Mouse (Mus musculus): Measurements from ENCODE around the gene Elac2. TPM values are rescaled to one million over a fixed set of nuclear protein-coding genes. Genes with fewer than 3 reads are reported as not detected.

Elac2 gene
- polyA plus RNA-seq (2014; fragmentation: Nextera tagmentation; extraction: Ambion mirVana): 38.7 and 43.5 TPM in 2 replicates

DNA sequence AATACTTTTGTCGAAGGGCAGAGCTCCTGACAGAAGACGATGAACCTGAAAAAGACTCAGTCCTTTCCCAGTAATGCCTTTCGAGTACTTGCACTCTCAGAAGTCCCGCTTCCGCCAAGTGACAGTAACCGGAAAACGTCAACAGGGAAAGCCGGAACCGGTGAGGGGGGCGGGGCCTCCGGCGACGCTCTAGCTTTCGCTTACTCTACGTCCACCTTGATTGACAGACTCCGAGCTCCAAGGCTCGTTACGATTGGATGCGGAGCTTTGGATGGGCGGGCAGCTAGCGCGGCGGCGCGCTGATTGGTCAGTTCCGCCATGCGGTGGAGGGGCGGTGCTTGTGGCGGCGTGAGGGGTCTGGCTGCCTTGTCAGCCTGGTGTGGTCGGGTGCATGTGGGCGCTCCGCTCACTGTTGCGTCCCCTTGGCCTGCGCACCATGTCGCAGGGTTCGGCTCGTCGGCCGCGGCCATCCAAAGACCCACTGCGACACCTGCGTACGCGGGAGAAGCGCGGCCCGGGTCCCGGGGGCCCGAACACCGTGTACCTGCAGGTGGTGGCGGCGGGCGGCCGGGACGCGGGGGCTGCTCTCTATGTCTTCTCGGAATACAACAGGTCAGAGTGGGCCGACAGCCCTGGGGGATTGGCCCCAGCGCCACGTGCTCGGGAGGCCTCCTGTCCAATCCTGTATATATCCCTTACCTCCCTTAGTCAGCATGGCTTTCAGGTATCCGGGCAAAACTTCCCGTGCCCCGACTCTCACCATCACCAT, at the start of gene Elac2:
Gene Elac2, plus strand, starts transcription at position 319 of the 769 bp plus-strand sequence.
- no peaks in the 10 kb centered on the region for H3K27me3 ChIP-seq (ENCODE audit: control insufficient read depth, insufficient read depth, low read length)
- no peaks in the 10 kb centered on the region for H3K9me3 ChIP-seq (ENCODE audit: control insufficient read depth, low read length)
- peak within 1 kb of the TSS; percentile 82 for H3K9ac ChIP-seq (ENCODE audit: low read length)
- under 1% methylated on average over 65 of the region's 65 CpGs for WGBS
- ATAC-seq (replicated peaks; ENCODE audit: low FRiP score) (peak; percentile 100), DNase-seq (ENCODE audit: low spot score) (peak; percentile 97)
- no peaks in the 10 kb centered on the region; the same call in 1 of the 2 replicates for H3K36me3 ChIP-seq (ENCODE audit: control insufficient read depth, insufficient read depth, low read length)
- H3K4me1 ChIP-seq (replicated peaks; ENCODE audit: control insufficient read depth, insufficient read depth, low read length): no peaks in the 10 kb centered on the region; the same call in 1 of the 2 replicates
- peak within 1 kb of the TSS; percentile 84 for H3K4me2 ChIP-seq (ENCODE audit: low read depth, low read length, severe bottlenecking)
- peak within 1 kb of the TSS; percentile 87 for H3K4me3 ChIP-seq (ENCODE audit: low read depth, low read length)
- no peak within 1 kb of the TSS for H3K27ac ChIP-seq (ENCODE audit: low read depth, low read length)

DNA sequence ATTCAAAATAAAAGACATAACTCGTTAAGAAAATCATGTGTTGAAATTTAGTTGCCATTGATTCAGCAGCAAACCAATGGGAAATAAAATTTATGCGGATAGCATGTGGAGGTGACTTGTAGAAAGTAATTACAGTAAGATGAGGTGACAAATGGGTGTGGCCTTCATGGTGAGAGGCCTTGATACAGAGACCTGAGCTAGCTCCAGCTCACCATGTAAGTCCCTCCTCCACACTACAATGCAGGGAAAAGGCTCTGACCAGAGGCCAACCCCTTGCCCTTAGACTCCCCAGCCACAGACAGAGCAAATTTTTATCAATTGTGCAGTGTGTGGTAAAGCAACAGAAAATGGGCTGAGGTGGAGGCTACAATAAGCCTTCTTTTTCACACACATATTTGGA, 49.7 kb upstream of the Elac2 start:
- no peaks in the 10 kb centered on the region for H3K27me3 ChIP-seq (ENCODE audit: control insufficient read depth, insufficient read depth, low read length)
- ATAC-seq (replicated peaks; ENCODE audit: low FRiP score): no peak
- no peaks in the 10 kb centered on the region for H3K4me1 ChIP-seq (replicated peaks; ENCODE audit: control insufficient read depth, insufficient read depth, low read length)
- H3K36me3 ChIP-seq (ENCODE audit: control insufficient read depth, insufficient read depth, low read length): no peaks in the 10 kb centered on the region
- no peak overlapping the region for H3K4me2 ChIP-seq (ENCODE audit: low read depth, low read length, severe bottlenecking)
- H3K27ac ChIP-seq (ENCODE audit: low read depth, low read length): no peak overlapping the region
- DNase-seq (ENCODE audit: low spot score): no peak
- 93% methylated on average over 2 of the region's 2 CpGs for WGBS
- H3K9ac ChIP-seq (ENCODE audit: low read length): no peak overlapping the region
- no peaks in the 10 kb centered on the region for H3K9me3 ChIP-seq (ENCODE audit: control insufficient read depth, low read length)
- no peak overlapping the region for H3K4me3 ChIP-seq (ENCODE audit: low read depth, low read length)

DNA sequence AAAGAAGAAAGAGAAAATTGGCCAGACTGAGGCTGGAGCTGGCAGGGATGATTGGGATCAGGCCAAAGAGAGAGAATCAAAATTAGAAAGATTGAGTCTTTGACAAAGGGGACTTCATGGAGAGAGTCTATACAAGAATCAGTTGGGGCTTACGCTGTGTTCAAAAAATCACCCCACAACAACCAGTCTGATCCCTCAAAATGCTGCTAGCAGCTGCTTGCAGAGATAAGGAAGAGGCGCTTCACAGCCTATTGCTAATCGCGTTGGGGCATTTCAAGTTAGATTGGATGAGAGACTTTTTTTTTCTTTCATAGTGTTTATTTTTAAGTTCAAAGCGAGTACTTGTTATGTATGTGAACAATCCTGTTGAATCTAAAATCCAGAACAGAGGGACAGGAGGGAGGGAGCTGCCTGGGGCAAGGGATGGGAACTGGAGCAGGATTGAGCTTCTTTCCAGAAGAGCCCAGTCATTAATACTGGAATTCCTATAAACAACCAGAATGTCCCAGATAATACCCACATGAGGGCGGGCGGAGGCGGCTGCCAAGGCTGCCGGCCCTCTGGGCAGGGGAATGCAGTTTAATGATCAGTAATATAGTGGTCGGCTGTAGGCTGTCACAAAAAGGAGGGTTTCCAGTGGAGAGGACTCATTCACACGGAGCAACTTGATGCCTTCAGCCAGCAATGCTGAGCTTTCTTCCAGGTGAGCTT, 47.6 kb upstream of the Elac2 start:
- Histone ChIP-seq H3K4me1 (replicated peaks; ENCODE audit: control insufficient read depth, insufficient read depth, low read length) (no peaks in the 10 kb centered on the region), H3K36me3 (ENCODE audit: control insufficient read depth, insufficient read depth, low read length) (no peaks in the 10 kb centered on the region), H3K4me2 (ENCODE audit: low read depth, low read length, severe bottlenecking) (no peak overlapping the region), H3K4me3 (ENCODE audit: low read depth, low read length) (no peak overlapping the region), H3K27me3 (ENCODE audit: control insufficient read depth, insufficient read depth, low read length) (no peaks in the 10 kb centered on the region), H3K27ac (ENCODE audit: low read depth, low read length) (no peak overlapping the region), H3K9ac (ENCODE audit: low read length) (no peak overlapping the region), H3K9me3 (ENCODE audit: control insufficient read depth, low read length) (no peaks in the 10 kb centered on the region)
- WGBS: 71% methylated on average over 11 of the region's 11 CpGs
- DNase-seq (ENCODE audit: low spot score) (no peak), ATAC-seq (replicated peaks; ENCODE audit: low FRiP score) (no peak)

DNA sequence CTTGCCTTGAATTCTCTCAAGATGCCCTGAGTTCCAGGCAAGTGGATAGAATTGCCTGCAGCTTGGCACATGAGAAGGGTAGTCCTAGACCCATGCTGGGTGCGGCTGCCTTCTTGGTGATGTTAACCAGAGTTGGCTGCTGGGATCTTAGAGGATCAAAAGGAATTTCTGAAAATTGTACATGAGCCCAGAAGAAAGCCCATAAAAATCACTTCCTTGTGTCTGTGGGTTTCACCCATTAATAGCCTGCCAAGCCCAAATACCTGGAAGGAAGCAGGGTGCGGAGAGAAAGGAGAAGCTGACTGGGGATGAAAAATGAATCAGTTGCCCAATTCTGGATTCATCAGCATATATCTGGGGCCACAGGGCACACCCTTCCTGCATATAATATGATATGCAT, 41.6 kb upstream of the Elac2 start:
- no peak overlapping the region for H3K9ac ChIP-seq (ENCODE audit: low read length)
- no peaks in the 10 kb centered on the region for H3K9me3 ChIP-seq (ENCODE audit: control insufficient read depth, low read length)
- DNase-seq (ENCODE audit: low spot score): no peak
- no peak overlapping the region for H3K4me3 ChIP-seq (ENCODE audit: low read depth, low read length)
- no peaks in the 10 kb centered on the region for H3K27me3 ChIP-seq (ENCODE audit: control insufficient read depth, insufficient read depth, low read length)
- no peaks in the 10 kb centered on the region for H3K4me1 ChIP-seq (replicated peaks; ENCODE audit: control insufficient read depth, insufficient read depth, low read length)
- no peaks in the 10 kb centered on the region for H3K36me3 ChIP-seq (ENCODE audit: control insufficient read depth, insufficient read depth, low read length)
- no peak overlapping the region for H3K27ac ChIP-seq (ENCODE audit: low read depth, low read length)
- ATAC-seq (replicated peaks; ENCODE audit: low FRiP score): no peak
- 94% methylated on average over 2 of the region's 2 CpGs for WGBS
- no peak overlapping the region for H3K4me2 ChIP-seq (ENCODE audit: low read depth, low read length, severe bottlenecking)

DNA sequence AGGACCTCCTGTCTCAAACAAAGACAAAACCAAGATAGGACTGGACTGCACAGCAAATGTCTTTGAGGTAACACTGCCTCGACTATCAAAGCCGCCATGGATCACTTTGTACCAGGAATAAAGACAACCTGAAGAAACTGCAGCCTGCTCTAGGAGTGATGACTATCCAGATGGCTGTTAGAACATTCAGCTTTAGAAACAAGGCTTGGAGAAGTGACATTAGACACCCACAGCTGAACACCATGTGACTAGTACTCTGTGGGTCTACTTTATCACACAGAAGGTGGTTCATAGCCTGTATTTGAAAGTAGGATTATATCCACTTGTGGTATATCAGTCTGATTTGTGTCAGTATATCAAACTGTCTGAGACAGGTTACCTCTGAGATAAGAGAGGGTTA, 37.6 kb upstream of the Elac2 start:
- Histone ChIP-seq H3K4me3 (ENCODE audit: low read depth, low read length) (no peak overlapping the region), H3K4me2 (ENCODE audit: low read depth, low read length, severe bottlenecking) (no peak overlapping the region), H3K4me1 (replicated peaks; ENCODE audit: control insufficient read depth, insufficient read depth, low read length) (no peaks in the 10 kb centered on the region), H3K36me3 (ENCODE audit: control insufficient read depth, insufficient read depth, low read length) (no peaks in the 10 kb centered on the region), H3K27me3 (ENCODE audit: control insufficient read depth, insufficient read depth, low read length) (no peaks in the 10 kb centered on the region), H3K9me3 (ENCODE audit: control insufficient read depth, low read length) (no peaks in the 10 kb centered on the region), H3K27ac (ENCODE audit: low read depth, low read length) (no peak overlapping the region), H3K9ac (ENCODE audit: low read length) (no peak overlapping the region)
- DNase-seq (ENCODE audit: low spot score): no peak
- no peak for ATAC-seq (replicated peaks; ENCODE audit: low FRiP score)
- 89% methylated on average over 2 of the region's 2 CpGs for WGBS

DNA sequence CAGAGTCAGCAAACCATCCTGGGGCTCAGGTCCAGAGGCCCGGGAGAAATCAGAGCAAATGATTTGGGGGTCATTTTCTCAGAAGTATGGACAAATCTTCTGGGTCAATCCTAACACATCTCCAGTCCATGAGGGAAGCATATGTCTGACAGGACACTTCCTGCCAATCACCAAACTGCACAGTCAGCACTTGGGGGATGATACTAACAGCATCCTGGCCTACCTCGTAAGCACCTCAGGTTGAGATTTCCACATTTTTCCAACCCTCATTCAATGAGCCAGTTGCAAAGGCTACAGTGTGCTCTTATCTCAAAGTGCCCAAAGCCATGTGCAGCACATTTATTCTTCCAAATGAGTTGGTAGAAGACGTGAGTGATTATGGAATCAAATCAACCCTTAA, 29.1 kb upstream of the Elac2 start:
- Histone ChIP-seq H3K27me3 (ENCODE audit: control insufficient read depth, insufficient read depth, low read length) (no peaks in the 10 kb centered on the region), H3K27ac (ENCODE audit: low read depth, low read length) (no peak overlapping the region), H3K4me2 (ENCODE audit: low read depth, low read length, severe bottlenecking) (no peak overlapping the region), H3K36me3 (ENCODE audit: control insufficient read depth, insufficient read depth, low read length) (no peaks in the 10 kb centered on the region), H3K9me3 (ENCODE audit: control insufficient read depth, low read length) (no peaks in the 10 kb centered on the region), H3K4me1 (replicated peaks; ENCODE audit: control insufficient read depth, insufficient read depth, low read length) (no peaks in the 10 kb centered on the region), H3K4me3 (ENCODE audit: low read depth, low read length) (no peak overlapping the region), H3K9ac (ENCODE audit: low read length) (no peak overlapping the region)
- ATAC-seq (replicated peaks; ENCODE audit: low FRiP score) (no peak), DNase-seq (ENCODE audit: low spot score) (no peak)
- WGBS: 78% methylated on average over 3 of the region's 3 CpGs

DNA sequence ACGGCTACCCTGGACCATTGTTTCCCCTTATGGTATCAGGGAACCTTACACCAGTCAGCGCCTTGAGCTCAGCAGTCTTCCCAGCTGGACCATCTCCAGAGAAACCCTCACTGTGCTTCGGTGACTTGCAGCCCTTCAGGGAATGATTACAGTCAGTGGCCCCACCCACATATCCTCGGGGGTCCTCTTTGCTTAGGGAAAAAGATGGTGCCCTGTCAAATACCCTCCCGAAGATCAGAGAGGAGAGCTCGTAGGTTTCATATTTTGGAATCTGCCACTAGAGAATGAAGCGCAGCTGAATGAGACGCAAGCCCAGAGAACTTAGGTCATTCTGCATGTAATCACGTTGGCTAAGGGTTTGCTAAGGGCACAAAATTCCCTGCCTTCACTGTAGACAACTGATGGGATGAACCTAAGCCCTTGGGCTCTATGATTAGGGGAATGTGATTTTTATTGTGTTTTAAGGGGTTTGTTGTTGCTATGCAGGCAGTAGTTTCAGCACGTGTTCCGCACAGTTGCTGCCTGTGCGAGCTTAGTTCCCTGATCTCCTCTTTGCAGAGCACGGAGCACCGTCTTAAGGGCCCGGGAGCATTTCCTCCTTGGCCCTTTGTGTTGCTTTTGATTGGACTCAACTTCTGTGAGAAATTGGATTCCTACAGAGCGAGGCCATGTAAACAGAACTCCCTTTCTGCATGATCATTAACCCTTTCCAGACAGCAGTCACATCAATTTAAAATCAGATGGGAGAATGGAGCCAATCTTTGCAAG, 21.7 kb upstream of the Elac2 start:
- H3K4me3 ChIP-seq (ENCODE audit: low read depth, low read length): 0 out of 2 replicates have a peak overlapping the region, but pooled peaks have one; percentile 0
- 8% methylated on average over 16 of the region's 16 CpGs for WGBS

DNA sequence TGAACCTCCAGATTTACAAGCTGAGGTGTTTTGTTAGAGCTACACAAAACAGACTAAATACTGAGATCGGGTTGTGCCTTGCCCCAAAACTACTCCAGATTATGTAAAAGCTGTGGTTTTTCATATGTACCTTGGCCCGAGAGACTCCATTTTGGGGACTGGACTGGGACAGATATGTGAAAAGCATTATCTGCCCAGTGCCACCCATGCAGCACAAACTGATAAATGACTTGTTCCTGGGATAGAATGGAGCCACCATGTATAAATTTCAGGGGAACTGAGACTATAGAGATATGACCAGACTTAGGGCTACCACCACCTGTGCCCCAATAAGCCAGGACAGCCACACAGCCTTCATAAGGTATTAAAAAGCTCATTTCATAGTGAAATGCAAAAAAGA, 16.2 kb upstream of the Elac2 start:
- H3K4me2 ChIP-seq (ENCODE audit: low read depth, low read length, severe bottlenecking): no peak overlapping the region
- no peaks in the 10 kb centered on the region for H3K36me3 ChIP-seq (ENCODE audit: control insufficient read depth, insufficient read depth, low read length)
- H3K4me3 ChIP-seq (ENCODE audit: low read depth, low read length): no peak overlapping the region
- WGBS: 89% methylated on average over 2 of the region's 2 CpGs
- no peaks in the 10 kb centered on the region for H3K9me3 ChIP-seq (ENCODE audit: control insufficient read depth, low read length)
- H3K9ac ChIP-seq (ENCODE audit: low read length): no peak overlapping the region
- ATAC-seq (replicated peaks; ENCODE audit: low FRiP score) (no peak), DNase-seq (ENCODE audit: low spot score) (no peak)
- no peaks in the 10 kb centered on the region for H3K27me3 ChIP-seq (ENCODE audit: control insufficient read depth, insufficient read depth, low read length)
- no peak overlapping the region for H3K27ac ChIP-seq (ENCODE audit: low read depth, low read length)
- 0 out of 2 replicates have a peak, but pooled peaks cover under 1% of the 10 kb centered on the region for H3K4me1 ChIP-seq (replicated peaks; ENCODE audit: control insufficient read depth, insufficient read depth, low read length)

More for the DNA sequence above, 21.7 kb upstream of the Elac2 start:
- peaks cover 2% of the 10 kb centered on the region; the same call in 1 of the 2 replicates for H3K4me1 ChIP-seq (replicated peaks; ENCODE audit: control insufficient read depth, insufficient read depth, low read length)
- no peaks in the 10 kb centered on the region for H3K36me3 ChIP-seq (ENCODE audit: control insufficient read depth, insufficient read depth, low read length)
- no peaks in the 10 kb centered on the region for H3K27me3 ChIP-seq (ENCODE audit: control insufficient read depth, insufficient read depth, low read length)
- H3K4me2 ChIP-seq (ENCODE audit: low read depth, low read length, severe bottlenecking): peak overlapping the region; percentile 24; the same call in 1 of the 2 replicates
- H3K9ac ChIP-seq (ENCODE audit: low read length): no peak overlapping the region
- no peaks in the 10 kb centered on the region for H3K9me3 ChIP-seq (ENCODE audit: control insufficient read depth, low read length)
- no peak overlapping the region for H3K27ac ChIP-seq (ENCODE audit: low read depth, low read length)
- ATAC-seq (replicated peaks; ENCODE audit: low FRiP score) (no peak; the same call in 1 of the 2 replicates), DNase-seq (ENCODE audit: low spot score) (no peak)
